Mouse (Mus musculus): ENCODE data around the gene Nostrin.

DNA sequence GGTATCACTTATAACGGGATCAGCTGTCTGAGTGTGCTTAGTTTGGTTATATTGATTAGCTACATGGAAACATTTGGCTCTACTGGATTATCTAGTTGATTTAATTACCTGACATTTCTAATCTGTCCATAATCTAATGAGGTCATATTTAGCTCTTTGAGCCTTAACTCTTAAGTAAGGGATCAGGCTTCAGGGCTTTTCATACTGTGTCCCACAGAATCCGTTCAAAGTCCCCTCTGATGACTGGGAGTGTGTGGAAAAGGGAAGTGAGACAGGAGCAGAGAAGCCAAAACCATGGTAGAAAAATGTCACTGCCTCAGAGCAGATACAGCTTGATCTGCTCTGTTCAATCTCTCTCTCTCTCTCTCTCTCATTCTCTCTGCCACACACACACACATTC, 4.6 kb downstream of the Nostrin start:
- TF ChIP-seq CTCF (IDR thresholded peaks at IDR 0.05; ENCODE audit: borderline replicate concordance, insufficient read depth, low read depth, low read length) (no peak), POLR2A (IDR thresholded peaks at IDR 0.05; ENCODE audit: borderline replicate concordance, insufficient read depth, low read length) (no peak)

Data from cerebellum, adult 2 months (tissue).